Mouse (Mus musculus) liver, embryonic 13.5 days (tissue): ENCODE results near the gene Dpm2. TPM values are rescaled to one million over a fixed set of nuclear protein-coding genes. Genes with fewer than 3 reads are reported as not detected.

Source experiments
- ATAC-seq: fragments of 200-750 bp; cut with Nextera tagmentation; 2 replicates; pipeline ENCODE4 v1.8.0; 2017; ENCODE audit warnings: low read depth, mild to moderate bottlenecking, moderate number of reproducible peaks, moderate library complexity
- DNase-seq: peaks from one replicate; pipeline ENCODE4 v3.0.0; 2022
- H3K27ac ChIP-seq: fragments of 300-500 bp; sonication (generic); 2 replicates; pipeline ENCODE4 v1.5.1; 2015; ENCODE audit warnings: moderate library complexity, mild to moderate bottlenecking, inconsistent platforms
- H3K27me3 ChIP-seq: fragments of 300-500 bp; sonication (generic); 2 replicates; pipeline ENCODE4 v1.6.1; 2015; ENCODE audit warnings: mild to moderate bottlenecking, inconsistent platforms
- H3K36me3 ChIP-seq: fragments of 300-500 bp; sonication (generic); 2 replicates; pipeline ENCODE4 v1.6.1; 2015; ENCODE audit warnings: mild to moderate bottlenecking, inconsistent platforms
- H3K4me1 ChIP-seq: fragments of 300-500 bp; sonication (generic); replicated peaks from 2 replicates; pipeline ENCODE4 v1.6.1; 2015; ENCODE audit warnings: inconsistent platforms
- H3K4me2 ChIP-seq: fragments of 300-500 bp; sonication (generic); 2 replicates; pipeline ENCODE4 v1.6.1; 2015; ENCODE audit warnings: inconsistent platforms, mild to moderate bottlenecking, moderate library complexity
- H3K4me3 ChIP-seq: fragments of 300-500 bp; sonication (generic); replicated peaks from 2 replicates; pipeline ENCODE4 v1.5.1; 2015; ENCODE audit warnings: mild to moderate bottlenecking, inconsistent platforms
- H3K9ac ChIP-seq: fragments of 300-500 bp; sonication (generic); 2 replicates; pipeline ENCODE4 v1.6.1; 2015; ENCODE audit warnings: mild to moderate bottlenecking, inconsistent platforms
- H3K9me3 ChIP-seq: fragments of 300-500 bp; sonication (generic); replicated peaks from 2 replicates; pipeline ENCODE4 v1.6.1; 2016; ENCODE audit warnings: inconsistent platforms
- WGBS: fragments of 180-500 bp; shearing (Covaris S2); methylation state at CpG from one replicate; pipeline ENCODE4 v1.1.7; 2015; ENCODE audit not compliant: insufficient replicate concordance; 5-methylcytosine and 5-hydroxymethylcytosine counted together
- polyA plus RNA-seq: library from polyadenylated mRNA; unstranded; fragments of >200 nt; fragmentation: Nextera tagmentation; extraction: Ambion mirVana; gene quantifications from 2 replicates; pipeline ENCODE4 v1.2.1, GENCODE M21; 2015

Dpm2 gene
- polyA plus RNA-seq, 1 experiment from 2014 or later: 64.2 TPM

- no peaks in the 10 kb centered on the region for H3K9me3 ChIP-seq
- peak overlapping the region; percentile 67 for H3K27ac ChIP-seq
- peaks cover 39% of the 10 kb centered on the region for H3K36me3 ChIP-seq
- no peaks in the 10 kb centered on the region for H3K27me3 ChIP-seq
- H3K4me1 ChIP-seq: peaks cover 47% of the 10 kb centered on the region
- H3K4me3 ChIP-seq: no peak overlapping the region
- DNase-seq (no peak), ATAC-seq (peak; percentile 67)
- H3K4me2 ChIP-seq: no peak overlapping the region
- 37% methylated on average over 4 of the region's 4 CpGs for WGBS
- H3K9ac ChIP-seq: no peak overlapping the region
Observed at GRCm38 (mm10) chr2:32620682-32621516, 50.2 kb downstream of the Dpm2 start.

- Histone ChIP-seq H3K27me3 (no peaks in the 10 kb centered on the region), H3K4me1 (peaks cover 50% of the 10 kb centered on the region), H3K4me2 (no peak within 1 kb of the TSS), H3K9ac (no peak within 1 kb of the TSS), H3K27ac (peak within 1 kb of the TSS; percentile 67), H3K9me3 (no peaks in the 10 kb centered on the region), H3K36me3 (peaks cover 33% of the 10 kb centered on the region), H3K4me3 (no peak within 1 kb of the TSS)
- WGBS: 46% methylated on average over 7 of the region's 7 CpGs
- ATAC-seq: no peak
- DNase-seq: no peak
Observed at GRCm38 (mm10) chr2:32621517-32621859, 50.8 kb downstream of the Dpm2 start, which contains the start of gene Ak1. Gene Ak1, plus strand, starts transcription at chr2:32621758.

Other genes starting within 250 kb of the Dpm2 start
- gene Ciz1, start 218.5 kb upstream of the Dpm2 start, polyA plus RNA-seq: 14.8 and 21.1 TPM in 2 replicates
- 0.65 and 0.81 TPM in 2 replicates for gene Dnm1, start 217.5 kb upstream of the Dpm2 start, polyA plus RNA-seq
- gene 1110008P14Rik, start 188.9 kb upstream of the Dpm2 start, polyA plus RNA-seq: 35.3 and 39.2 TPM in 2 replicates
- gene Lcn2, start 182.6 kb upstream of the Dpm2 start, polyA plus RNA-seq: 18.0 and 22.8 TPM in 2 replicates
- gene Ptges2, start 175.0 kb upstream of the Dpm2 start, polyA plus RNA-seq: 14.1 and 15.5 TPM in 2 replicates
- gene Naif1, start 120.4 kb upstream of the Dpm2 start, polyA plus RNA-seq: 2.2 and 2.4 TPM in 2 replicates
- gene Slc25a25, start 119.4 kb upstream of the Dpm2 start, polyA plus RNA-seq: 8.7 and 9.2 TPM in 2 replicates
- 1.0 and 1.1 TPM in 2 replicates for gene Fam102a, start 35.5 kb upstream of the Dpm2 start, polyA plus RNA-seq
- 0.10 TPM in 1 of 2 replicates, not detected in the other for gene Pip5kl1, start 3.9 kb downstream of the Dpm2 start, polyA plus RNA-seq
- not detected in 2 replicates for gene 9430097D07Rik, start 4.8 kb downstream of the Dpm2 start, polyA plus RNA-seq
- 13.5 and 14.1 TPM in 2 replicates for gene St6galnac4, start 16.2 kb downstream of the Dpm2 start, polyA plus RNA-seq
- 10.0 and 12.8 TPM in 2 replicates for gene St6galnac6, start 28.9 kb downstream of the Dpm2 start, polyA plus RNA-seq
- gene Ak1, start 50.9 kb downstream of the Dpm2 start, polyA plus RNA-seq: 2.2 and 2.3 TPM in 2 replicates
- gene Eng, start 75.7 kb downstream of the Dpm2 start, polyA plus RNA-seq: 20.6 and 23.4 TPM in 2 replicates
- gene Fpgs, start 133.3 kb downstream of the Dpm2 start, polyA plus RNA-seq: 31.1 and 32.9 TPM in 2 replicates
- 60.4 TPM in 2 replicates for gene Cdk9, start 142.2 kb downstream of the Dpm2 start, polyA plus RNA-seq
- 5.4 and 5.6 TPM in 2 replicates for gene Sh2d3c, start 150.2 kb downstream of the Dpm2 start, polyA plus RNA-seq
- gene 6330409D20Rik, start 170.2 kb downstream of the Dpm2 start, polyA plus RNA-seq: 0.15 TPM in 1 of 2 replicates, not detected in the other
- gene Tor2a, start 186.4 kb downstream of the Dpm2 start, polyA plus RNA-seq: 30.1 TPM in 2 replicates
- 0.07 and 0.13 TPM in 2 replicates for gene Ttc16, start 204.8 kb downstream of the Dpm2 start, polyA plus RNA-seq
- 2.4 and 3.6 TPM in 2 replicates for gene Ptrh1, start 204.9 kb downstream of the Dpm2 start, polyA plus RNA-seq
- 0.24 and 0.25 TPM in 2 replicates for gene Cfap157, start 213.6 kb downstream of the Dpm2 start, polyA plus RNA-seq